Mouse (Mus musculus): ENCODE data around the gene Znhit3. TPM values are rescaled to one million over a fixed set of nuclear protein-coding genes. Genes with fewer than 3 reads are reported as not detected.

Znhit3 gene
- 61.8 and 62.8 TPM in 2 replicates for polyA plus RNA-seq (2015; fragmentation: Nextera tagmentation; extraction: Ambion mirVana)

DNA sequence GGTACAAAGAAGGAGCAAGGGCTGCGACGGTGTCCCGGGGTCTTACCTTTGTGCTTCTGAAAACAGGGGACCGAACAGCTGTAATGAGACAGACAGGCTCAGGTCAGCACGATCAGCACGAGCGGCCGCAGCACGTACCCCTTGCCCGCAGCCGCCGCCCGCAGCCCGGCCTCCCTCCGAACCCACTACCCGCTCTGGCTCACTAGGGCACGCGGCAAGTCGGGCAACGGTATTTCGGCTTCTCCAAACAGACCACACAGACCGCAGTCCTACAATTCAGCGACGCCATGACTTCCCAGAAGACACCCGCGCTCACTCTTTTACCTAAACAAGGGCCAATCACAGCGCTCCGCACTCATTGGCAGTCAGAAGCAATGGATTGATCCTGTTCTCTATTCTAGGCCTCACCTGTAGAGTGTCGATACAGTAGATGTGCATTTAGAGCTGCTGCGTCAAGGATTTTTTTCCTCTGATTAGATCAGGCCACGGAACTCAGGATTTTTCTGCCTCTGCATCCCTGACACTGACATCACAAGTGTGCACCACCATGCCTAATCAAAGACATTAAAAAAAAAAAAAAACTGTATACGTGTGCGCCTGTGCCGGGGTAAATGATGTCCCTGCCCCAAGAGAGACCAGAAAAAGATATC lies at the start of gene Znhit3:
Znhit3 (minus strand) TSS at position 314 of the 650 bp plus-strand sequence.
- Histone ChIP-seq H3K9ac (peak within 1 kb of the TSS; percentile 86), H3K27me3 (replicated peaks) (no peaks in the 10 kb centered on the region), H3K9me3 (no peaks in the 10 kb centered on the region), H3K4me1 (peaks cover 23% of the 10 kb centered on the region), H3K4me2 (peak within 1 kb of the TSS; percentile 86), H3K36me3 (replicated peaks) (peaks cover 14% of the 10 kb centered on the region), H3K27ac (peak within 1 kb of the TSS; percentile 67), H3K4me3 (peak within 1 kb of the TSS; percentile 88)
- peak; percentile 94 for ATAC-seq (replicated peaks)
- 4% methylated on average over 34 of the region's 34 CpGs for WGBS

DNA sequence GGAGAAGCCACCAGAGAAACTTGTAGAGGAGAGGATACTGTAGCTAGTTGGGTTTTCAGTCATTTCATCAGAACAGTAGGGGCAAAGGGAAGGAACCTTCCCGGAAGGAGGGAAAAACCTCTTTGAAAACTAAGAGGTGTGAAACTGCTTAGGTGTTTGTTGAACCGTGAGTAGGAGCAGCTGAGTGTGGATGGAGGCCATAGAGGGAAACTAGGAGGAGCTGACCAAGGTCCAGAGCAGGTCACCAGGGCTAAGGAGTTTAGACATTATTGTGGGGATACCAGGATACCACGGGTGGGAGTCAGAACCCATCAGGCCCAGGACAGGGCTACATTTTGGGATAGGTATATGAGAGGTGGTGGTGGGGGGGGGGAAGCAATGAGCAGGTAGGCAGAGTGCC lies 47.4 kb upstream of the Znhit3 start:
- peaks cover 18% of the 10 kb centered on the region for H3K27me3 ChIP-seq (replicated peaks)
- no peaks in the 10 kb centered on the region for H3K9me3 ChIP-seq
- no peak for ATAC-seq (replicated peaks)
- H3K9ac ChIP-seq: no peak overlapping the region
- H3K27ac ChIP-seq: no peak overlapping the region
- 82% methylated on average over 3 of the region's 3 CpGs for WGBS
- no peak overlapping the region for H3K4me3 ChIP-seq
- H3K4me1 ChIP-seq: peaks cover 17% of the 10 kb centered on the region
- no peaks in the 10 kb centered on the region for H3K36me3 ChIP-seq (replicated peaks)
- no peak overlapping the region for H3K4me2 ChIP-seq

DNA sequence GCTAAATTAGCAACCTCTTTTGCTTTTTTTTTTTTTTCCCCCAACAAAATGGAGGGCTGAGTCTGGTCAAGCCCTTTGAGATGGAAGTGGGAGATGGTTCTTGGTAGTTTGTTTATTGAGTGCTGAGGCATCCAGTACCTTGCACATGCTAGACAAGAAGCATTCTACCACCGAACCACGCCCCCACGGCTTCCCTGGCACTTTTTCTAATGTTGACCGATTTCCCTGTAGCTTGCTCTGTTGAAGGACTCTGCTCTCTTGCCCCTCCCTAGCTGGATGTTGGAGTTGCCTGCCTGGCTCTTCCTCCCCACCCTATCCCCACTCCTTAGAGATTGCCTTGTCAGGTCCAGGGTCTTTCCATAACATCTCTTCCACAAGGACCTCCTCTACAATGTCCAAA lies 46.4 kb upstream of the Znhit3 start:
- Histone ChIP-seq H3K4me2 (no peak overlapping the region), H3K27me3 (replicated peaks) (peaks cover 29% of the 10 kb centered on the region), H3K9ac (no peak overlapping the region), H3K36me3 (replicated peaks) (no peaks in the 10 kb centered on the region), H3K4me1 (peaks cover 26% of the 10 kb centered on the region), H3K27ac (no peak overlapping the region), H3K9me3 (no peaks in the 10 kb centered on the region), H3K4me3 (no peak overlapping the region)
- 98% methylated on average over 4 of the region's 4 CpGs for WGBS
- ATAC-seq (replicated peaks): no peak

DNA sequence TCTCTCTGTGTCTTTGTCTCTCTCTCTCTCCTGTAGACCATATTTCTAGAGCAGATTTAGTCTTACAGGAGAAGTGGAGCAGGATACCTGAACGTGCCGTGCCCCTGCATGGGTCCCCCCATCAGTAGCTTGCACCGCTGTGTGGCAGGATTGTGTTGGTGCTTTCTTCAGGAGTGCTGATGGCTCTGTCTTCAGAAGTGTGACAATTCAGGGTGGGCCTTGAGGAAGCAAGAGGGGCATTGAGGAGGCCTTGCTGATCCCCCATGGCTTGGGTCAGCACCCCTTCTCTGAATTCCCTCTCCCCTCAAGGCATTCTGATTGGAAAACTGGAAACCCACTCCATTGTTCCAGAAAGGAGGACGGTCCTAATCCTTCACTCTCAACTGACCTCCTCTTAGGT lies 45.4 kb upstream of the Znhit3 start:
- Histone ChIP-seq H3K9me3 (no peaks in the 10 kb centered on the region), H3K9ac (no peak overlapping the region), H3K4me2 (no peak overlapping the region), H3K27me3 (replicated peaks) (peaks cover 38% of the 10 kb centered on the region), H3K36me3 (replicated peaks) (no peaks in the 10 kb centered on the region), H3K4me1 (peaks cover 24% of the 10 kb centered on the region), H3K4me3 (no peak overlapping the region), H3K27ac (no peak overlapping the region)
- no peak for ATAC-seq (replicated peaks)
- WGBS: 84% methylated on average over 4 of the region's 4 CpGs

DNA sequence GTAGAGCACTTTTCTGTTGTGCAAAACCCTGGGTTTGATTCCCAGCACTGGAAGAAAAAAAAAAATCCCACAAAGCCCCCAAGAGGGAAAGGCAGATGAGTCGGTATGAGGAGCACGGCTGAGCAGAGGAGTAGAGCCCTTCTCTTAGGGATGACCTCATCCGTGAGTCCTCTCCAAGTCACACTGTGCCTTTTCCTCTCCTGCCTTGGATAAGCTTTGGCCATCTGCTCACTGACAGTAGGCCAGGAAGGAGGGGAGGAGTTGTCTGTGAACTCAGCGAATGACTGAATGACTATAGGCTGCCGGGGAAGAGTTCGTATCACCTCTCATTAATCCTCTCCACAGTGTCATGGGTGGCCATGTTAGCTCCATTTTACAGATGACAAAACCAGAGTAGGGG lies 44.6 kb upstream of the Znhit3 start:
- Histone ChIP-seq H3K4me3 (no peak overlapping the region), H3K9ac (no peak overlapping the region), H3K27ac (no peak overlapping the region), H3K36me3 (replicated peaks) (no peaks in the 10 kb centered on the region), H3K9me3 (no peaks in the 10 kb centered on the region), H3K4me2 (no peak overlapping the region), H3K27me3 (replicated peaks) (peaks cover 46% of the 10 kb centered on the region), H3K4me1 (peaks cover 24% of the 10 kb centered on the region)
- 61% methylated on average over 6 of the region's 6 CpGs for WGBS
- no peak for ATAC-seq (replicated peaks)

DNA sequence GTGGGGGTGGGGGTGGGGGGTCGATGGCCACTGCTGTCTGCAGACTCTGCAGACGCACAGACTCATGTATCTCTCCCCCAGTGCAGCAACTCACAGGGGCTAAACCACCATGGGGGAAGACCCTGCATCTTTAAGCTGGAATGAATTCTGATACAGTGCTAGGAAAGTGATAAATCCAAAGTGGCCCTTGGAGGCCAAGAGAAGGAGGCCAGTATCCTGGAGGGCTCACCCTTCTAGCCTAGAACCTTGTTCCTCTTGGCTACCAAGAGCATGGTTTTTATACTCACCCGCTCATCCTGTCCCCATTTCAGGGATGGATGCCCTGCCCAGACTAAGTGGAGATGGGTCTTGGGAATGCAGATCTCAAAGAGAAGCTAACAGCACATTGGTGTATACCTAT lies 44.1 kb upstream of the Znhit3 start:
- H3K4me3 ChIP-seq: no peak overlapping the region
- H3K27ac ChIP-seq: no peak overlapping the region
- peaks cover 46% of the 10 kb centered on the region for H3K27me3 ChIP-seq (replicated peaks)
- no peaks in the 10 kb centered on the region for H3K36me3 ChIP-seq (replicated peaks)
- no peak overlapping the region for H3K9ac ChIP-seq
- peaks cover 24% of the 10 kb centered on the region for H3K4me1 ChIP-seq
- H3K9me3 ChIP-seq: no peaks in the 10 kb centered on the region
- 45% methylated on average over 3 of the region's 3 CpGs for WGBS
- ATAC-seq (replicated peaks): no peak
- no peak overlapping the region for H3K4me2 ChIP-seq

DNA sequence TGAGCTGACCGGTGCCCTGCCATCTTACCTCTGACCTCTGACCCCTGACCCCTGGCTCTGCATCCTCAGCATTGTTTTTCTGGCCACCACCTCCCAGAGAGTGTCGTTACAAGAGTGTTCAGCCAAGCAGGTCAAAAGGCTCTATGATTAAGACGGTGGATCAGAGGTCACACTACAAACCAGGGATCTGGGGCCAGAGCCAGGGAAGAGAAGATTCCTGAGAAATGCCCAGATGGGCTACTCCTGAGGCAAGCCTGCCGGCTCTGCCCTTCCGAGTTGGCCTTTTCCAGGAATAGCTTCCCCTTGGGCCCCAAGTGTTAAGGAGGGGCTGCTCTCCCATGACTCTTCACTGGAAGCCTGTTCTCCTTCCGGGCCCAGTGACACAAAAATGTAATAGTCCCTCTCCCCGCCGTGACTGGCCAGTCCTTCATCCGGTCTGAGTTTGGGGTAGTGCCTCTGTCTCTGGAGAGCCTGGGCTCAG lies 43.6 kb upstream of the Znhit3 start:
- 4% methylated on average over 9 of the region's 9 CpGs for WGBS
- Histone ChIP-seq H3K4me1 (peaks cover 24% of the 10 kb centered on the region), H3K9ac (no peak overlapping the region), H3K27ac (no peak overlapping the region), H3K9me3 (no peaks in the 10 kb centered on the region), H3K27me3 (replicated peaks) (peaks cover 46% of the 10 kb centered on the region), H3K4me2 (no peak overlapping the region), H3K4me3 (no peak overlapping the region), H3K36me3 (replicated peaks) (no peaks in the 10 kb centered on the region)
- ATAC-seq (replicated peaks): no peak

DNA sequence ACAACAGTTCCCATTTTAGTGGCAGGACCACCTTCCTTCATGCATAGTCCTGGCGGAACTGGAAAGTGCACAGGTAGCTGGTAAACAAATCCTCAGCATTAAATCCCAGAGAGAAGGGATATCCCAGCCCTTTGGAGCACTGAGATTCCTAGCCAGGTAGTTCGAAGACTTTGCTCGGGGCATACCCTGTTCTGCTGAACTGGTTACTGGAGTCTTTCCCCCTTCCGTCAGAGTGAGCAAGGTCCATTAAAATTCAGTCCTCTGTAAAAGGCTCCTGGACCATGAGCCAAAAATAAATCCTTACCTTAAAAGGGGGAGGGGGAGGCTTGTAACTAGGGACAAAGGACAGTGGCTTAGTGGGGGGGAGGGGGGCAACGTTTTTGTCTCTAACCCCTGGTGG lies 43.0 kb upstream of the Znhit3 start:
- H3K4me3 ChIP-seq: no peak overlapping the region
- no peak overlapping the region for H3K27ac ChIP-seq
- H3K9me3 ChIP-seq: no peaks in the 10 kb centered on the region
- peaks cover 24% of the 10 kb centered on the region for H3K4me1 ChIP-seq
- no peaks in the 10 kb centered on the region for H3K36me3 ChIP-seq (replicated peaks)
- no peak for ATAC-seq (replicated peaks)
- peaks cover 46% of the 10 kb centered on the region for H3K27me3 ChIP-seq (replicated peaks)
- 17% methylated on average over 5 of the region's 5 CpGs for WGBS
- H3K9ac ChIP-seq: no peak overlapping the region
- H3K4me2 ChIP-seq: no peak overlapping the region

DNA sequence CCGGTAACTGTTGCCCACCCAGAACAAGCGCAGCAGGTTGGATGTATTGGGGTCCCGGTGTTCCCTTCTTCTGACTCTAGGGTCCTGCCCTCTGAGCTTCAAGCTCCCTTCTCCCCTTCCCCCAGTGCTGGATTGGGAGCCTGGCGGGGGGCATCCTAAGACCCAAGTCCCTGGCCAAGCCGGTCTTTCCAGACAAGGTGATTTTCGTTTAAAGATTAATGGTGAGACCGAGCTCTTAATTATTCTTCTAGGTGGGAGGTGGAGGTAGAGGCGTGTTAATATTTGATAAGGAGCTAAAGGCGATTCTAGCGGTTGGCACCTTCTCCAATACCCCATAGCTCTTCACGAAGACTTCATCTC lies 42.1 kb upstream of the Znhit3 start:
- peaks cover 46% of the 10 kb centered on the region for H3K27me3 ChIP-seq (replicated peaks)

DNA sequence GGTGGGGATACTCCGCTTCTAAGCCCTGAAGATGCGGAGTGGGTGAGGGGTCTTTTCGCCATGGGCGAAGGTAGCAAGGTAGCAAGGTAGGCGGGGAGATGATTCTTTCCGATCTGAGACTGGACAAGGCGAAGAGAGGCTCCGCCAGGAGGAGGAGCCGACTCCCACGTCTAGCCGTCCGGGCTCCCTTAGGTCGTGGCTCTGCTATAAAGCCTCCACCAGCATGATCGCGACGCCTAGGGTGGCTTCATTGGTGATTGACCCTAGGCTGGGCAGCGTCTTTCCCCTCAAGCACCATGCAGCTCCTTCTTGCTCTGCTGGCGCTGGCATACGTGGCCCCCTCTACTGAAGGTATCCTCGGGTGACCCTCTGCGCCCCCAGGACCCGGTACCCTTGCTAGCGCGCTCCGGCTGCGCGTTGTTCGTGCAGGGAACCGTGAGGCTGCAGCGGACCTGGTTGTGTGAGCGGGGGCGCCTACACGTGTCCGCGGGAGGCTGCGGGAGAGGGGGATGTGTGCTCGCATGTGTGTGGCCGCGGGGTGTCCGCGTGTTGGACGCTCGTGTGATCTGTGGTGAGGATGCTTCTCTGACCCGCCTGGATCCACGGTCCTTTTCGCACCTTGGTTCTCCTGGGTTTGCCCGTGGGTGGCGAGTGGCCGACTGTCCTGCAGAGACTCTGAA lies 41.6 kb upstream of the Znhit3 start, which contains the start of gene Car4:
Car4 (plus strand) TSS at position 196 of the 680 bp plus-strand sequence.
- peaks cover 24% of the 10 kb centered on the region for H3K4me1 ChIP-seq
- no peak within 1 kb of the TSS for H3K27ac ChIP-seq
- peak within 1 kb of the TSS; percentile 75 for H3K4me2 ChIP-seq
- WGBS: under 1% methylated on average over 49 of the region's 49 CpGs
- ATAC-seq (replicated peaks): no peak
- no peaks in the 10 kb centered on the region for H3K36me3 ChIP-seq (replicated peaks)
- peaks cover 46% of the 10 kb centered on the region for H3K27me3 ChIP-seq (replicated peaks)
- H3K9me3 ChIP-seq: no peaks in the 10 kb centered on the region
- H3K4me3 ChIP-seq: peak within 1 kb of the TSS; percentile 38
- H3K9ac ChIP-seq: peak within 1 kb of the TSS; percentile 17

More for the DNA sequence above, 42.1 kb upstream of the Znhit3 start:
- Histone ChIP-seq H3K4me1 (peaks cover 24% of the 10 kb centered on the region), H3K9me3 (no peaks in the 10 kb centered on the region), H3K9ac (peak overlapping the region; percentile 17; the same call in 1 of the 2 replicates), H3K4me3 (peak overlapping the region; percentile 38), H3K4me2 (peak overlapping the region; percentile 75), H3K27ac (no peak overlapping the region), H3K36me3 (replicated peaks) (no peaks in the 10 kb centered on the region)
- no peak for ATAC-seq (replicated peaks)
- 2% methylated on average over 11 of the region's 11 CpGs for WGBS

DNA sequence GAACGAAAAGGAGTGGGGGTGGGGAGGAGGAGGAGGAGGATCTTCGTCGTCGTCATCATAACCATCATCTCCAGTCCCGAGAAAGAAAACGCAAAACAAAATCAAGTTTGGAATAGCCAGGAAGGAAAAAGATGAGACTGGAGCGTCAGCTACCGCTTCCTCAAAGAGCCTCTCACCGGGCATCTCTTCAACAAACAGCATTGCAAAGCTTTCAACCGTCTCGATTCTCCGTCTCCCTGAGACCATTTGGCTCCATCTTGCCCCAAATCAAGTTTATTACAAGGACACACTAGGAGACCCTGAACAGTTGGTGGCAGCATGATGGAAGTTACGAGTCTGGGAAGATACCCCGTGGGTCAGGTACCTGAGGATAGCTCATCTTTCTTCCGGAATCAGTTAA lies 41.0 kb upstream of the Znhit3 start:
- Histone ChIP-seq H3K4me2 (peak overlapping the region; percentile 75), H3K9ac (no peak overlapping the region), H3K36me3 (replicated peaks) (no peaks in the 10 kb centered on the region), H3K27me3 (replicated peaks) (peaks cover 46% of the 10 kb centered on the region), H3K4me1 (peaks cover 24% of the 10 kb centered on the region), H3K9me3 (no peaks in the 10 kb centered on the region), H3K27ac (no peak overlapping the region), H3K4me3 (peak overlapping the region; percentile 38)
- WGBS: 9% methylated on average over 15 of the region's 15 CpGs
- no peak for ATAC-seq (replicated peaks)

DNA sequence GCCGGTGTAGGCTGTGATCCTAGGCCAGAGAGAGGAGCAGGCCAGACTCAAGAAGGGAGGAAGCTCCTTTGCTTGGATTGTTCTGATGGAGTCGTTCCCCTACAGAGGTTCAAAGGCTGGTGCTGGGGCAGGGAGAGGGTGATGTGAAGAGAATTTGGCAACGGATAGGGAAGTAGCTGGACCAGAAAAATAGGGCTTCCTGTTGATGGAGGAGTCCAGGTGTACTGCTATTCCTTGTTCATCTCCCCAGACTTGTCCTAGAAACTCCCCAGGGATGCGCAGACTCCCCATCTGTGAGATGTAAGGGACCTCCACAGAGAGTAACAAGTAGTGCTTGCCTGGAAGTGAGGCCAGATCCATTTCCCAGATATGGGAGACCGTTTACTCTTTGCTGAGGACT lies 40.2 kb upstream of the Znhit3 start:
- Histone ChIP-seq H3K27me3 (replicated peaks) (peaks cover 46% of the 10 kb centered on the region), H3K9ac (no peak overlapping the region), H3K4me3 (no peak overlapping the region), H3K4me2 (no peak overlapping the region), H3K27ac (no peak overlapping the region), H3K4me1 (peaks cover 24% of the 10 kb centered on the region), H3K36me3 (replicated peaks) (no peaks in the 10 kb centered on the region), H3K9me3 (no peaks in the 10 kb centered on the region)
- ATAC-seq (replicated peaks): no peak
- 29% methylated on average over 5 of the region's 5 CpGs for WGBS

DNA sequence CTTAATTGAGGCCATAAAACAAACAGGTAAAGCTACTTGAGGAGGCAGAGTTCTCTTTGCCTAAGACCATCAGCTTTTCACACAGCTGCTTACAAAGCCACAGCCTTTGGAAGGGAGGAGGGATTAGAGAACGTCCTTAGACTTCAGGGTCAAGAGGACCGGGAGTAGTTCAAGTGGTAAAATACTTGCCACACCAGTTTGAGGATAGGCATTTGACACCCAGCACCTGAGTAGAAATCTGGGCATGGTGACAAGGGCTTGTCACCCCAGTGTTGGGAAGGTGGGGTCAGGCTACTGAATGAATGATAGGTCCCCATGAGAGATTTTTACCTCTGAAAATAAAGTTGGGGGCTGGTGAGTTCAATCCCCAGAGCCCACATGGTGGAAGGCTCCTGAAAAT lies 36.4 kb upstream of the Znhit3 start:
- H3K4me3 ChIP-seq: no peak overlapping the region
- no peak overlapping the region for H3K27ac ChIP-seq
- 25% methylated on average over 2 of the region's 2 CpGs for WGBS
- ATAC-seq (replicated peaks): no peak
- no peaks in the 10 kb centered on the region for H3K36me3 ChIP-seq (replicated peaks)
- no peak overlapping the region for H3K4me2 ChIP-seq
- H3K9ac ChIP-seq: no peak overlapping the region
- no peaks in the 10 kb centered on the region for H3K9me3 ChIP-seq
- peaks cover 18% of the 10 kb centered on the region for H3K27me3 ChIP-seq (replicated peaks)
- H3K4me1 ChIP-seq: peaks cover 7% of the 10 kb centered on the region

Measured in midbrain, embryonic 15.5 days (tissue).